Mouse (Mus musculus): ENCODE measurements around the gene Trio.

The Trio gene

GRCm38 (mm10) chr15:27923280-27923986 lies 102.2 kb downstream of the Trio start:
- DNase-seq (ENCODE audit: low spot score), result peak; percentile 55

DNA sequence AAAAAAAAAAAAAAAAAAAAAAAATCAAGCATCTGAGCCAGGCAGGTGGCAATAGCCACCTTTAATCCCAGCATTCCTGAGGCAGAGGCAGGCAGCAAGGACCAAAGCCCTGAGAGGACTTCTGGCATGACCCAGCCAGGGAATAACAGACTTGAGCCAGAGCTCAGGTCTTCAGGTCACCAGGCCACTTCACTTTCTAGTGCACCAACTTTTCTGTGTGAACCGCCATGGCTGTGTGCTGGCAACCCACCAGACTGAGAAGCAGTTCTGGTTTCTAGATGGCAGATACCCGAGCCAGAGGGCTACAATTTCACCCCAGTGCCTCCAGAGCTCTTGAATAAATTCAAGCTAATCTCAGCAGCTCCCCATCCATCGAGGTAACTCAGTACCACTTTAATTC lies 104.9 kb downstream of the Trio start:
- no peak for DNase-seq (ENCODE audit: low spot score)

DNA sequence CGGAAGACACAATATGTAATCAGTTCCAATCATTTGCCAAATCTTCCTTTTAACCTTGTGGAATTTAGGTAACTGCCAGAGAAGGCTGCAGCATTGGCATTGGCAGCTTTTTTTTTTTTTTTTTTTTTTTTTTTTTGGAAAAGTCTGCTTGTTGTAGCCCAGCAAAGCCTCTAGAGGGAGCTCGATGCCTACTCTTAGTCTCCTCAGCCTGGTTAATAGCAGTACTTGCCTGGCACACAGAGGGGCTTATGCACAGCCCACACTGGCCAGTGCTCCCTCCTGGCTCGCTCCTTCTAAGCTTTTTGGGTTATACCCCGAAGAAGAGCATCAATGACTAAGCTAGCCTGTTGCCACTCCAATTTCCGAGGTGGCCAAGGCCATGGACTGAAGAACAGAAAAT lies 106.1 kb downstream of the Trio start:
- DNase-seq (ENCODE audit: low spot score), result no peak

GRCm38 (mm10) chr15:27918798-27919197 lies 106.8 kb downstream of the Trio start:
- no peak for DNase-seq (ENCODE audit: low spot score)

DNA sequence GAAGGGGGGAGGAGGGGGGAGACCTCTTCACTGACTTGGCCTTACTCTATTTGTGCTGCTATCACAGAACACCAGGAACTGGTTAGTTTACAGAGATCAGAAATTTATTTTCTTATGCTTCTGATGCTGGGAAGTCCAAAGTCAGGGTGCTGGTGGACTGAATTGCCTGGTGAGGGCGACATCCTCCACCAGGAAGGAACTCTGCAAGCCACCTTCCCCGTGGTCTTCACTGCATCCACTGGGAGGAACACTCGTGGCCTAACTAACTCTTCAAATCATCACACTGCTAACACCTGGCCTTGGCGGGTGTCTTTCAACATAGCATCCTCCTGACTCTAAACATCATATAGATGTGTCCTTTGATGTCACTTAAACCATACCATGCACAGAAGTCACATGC lies 109.4 kb downstream of the Trio start:
- no peak for DNase-seq (ENCODE audit: low spot score)

DNA sequence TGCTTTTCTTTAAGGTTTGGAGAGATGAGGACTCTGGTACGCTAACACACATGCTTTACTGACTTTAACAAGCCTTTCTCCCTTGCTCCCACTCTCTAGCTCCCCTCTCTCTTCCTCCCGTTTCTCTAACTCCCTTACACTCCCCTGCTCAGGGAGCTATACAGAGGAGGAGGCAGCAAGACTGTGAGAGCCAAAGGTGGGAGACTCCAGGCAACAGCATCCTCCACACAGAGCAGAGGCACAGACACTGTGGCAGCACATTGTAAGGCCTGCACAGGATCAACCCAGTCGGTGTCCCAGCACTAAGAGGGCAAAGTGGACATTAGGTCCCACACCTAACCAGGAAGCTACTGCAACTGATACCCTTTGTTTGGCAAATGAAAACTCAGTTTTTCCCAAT lies 112.6 kb downstream of the Trio start:
- no peak for DNase-seq (ENCODE audit: low spot score)

- no peak for DNase-seq (ENCODE audit: low spot score)
Measured at GRCm38 (mm10) chr15:27911196-27911595, 114.5 kb downstream of the Trio start.

GRCm38 (mm10) chr15:27910179-27910578 lies 115.5 kb downstream of the Trio start:
- DNase-seq (ENCODE audit: low spot score), result no peak

DNA sequence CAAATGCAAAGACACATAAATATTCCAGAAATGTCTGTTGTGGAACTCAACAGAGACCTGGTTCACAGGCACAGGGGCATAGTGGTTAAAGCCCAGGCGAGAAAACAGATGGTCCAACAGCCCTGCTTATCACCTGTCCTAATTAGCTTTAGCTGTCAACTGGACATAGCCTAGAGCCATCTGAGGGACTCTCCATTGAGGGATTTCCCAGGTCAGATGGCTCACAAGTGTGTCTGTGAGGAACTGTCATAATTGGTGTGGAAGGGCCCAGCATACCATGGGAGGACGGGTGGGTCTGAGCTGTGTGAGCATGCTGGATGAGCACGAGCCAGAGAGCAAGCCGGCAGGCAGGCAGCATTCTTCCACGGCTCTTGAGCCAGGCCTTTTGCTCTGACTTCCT lies 118.0 kb downstream of the Trio start:
- no peak for DNase-seq (ENCODE audit: low spot score)

DNA sequence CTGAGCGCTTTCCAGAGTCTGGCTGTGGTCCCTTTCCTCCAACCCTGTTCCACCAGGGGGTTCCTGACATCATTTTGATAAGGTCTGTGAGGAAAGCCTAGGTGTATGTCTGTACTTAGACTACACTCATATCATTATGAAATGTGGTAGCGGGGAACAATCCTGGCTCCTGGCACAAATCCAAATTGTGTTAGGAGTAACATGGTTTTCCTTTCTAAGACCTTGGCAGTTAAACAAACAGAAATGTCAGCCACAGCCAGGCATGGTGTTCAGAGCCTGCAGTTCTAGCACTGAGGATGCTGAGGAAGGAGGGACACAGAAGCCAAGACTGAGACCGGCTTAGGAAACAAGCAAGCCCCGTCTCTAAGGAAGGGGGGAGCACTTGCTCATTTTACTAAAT lies 119.2 kb downstream of the Trio start:
- no peak for DNase-seq (ENCODE audit: low spot score)

GRCm38 (mm10) chr15:27905341-27905740 lies 120.3 kb downstream of the Trio start:
- DNase-seq (ENCODE audit: low spot score), result no peak

GRCm38 (mm10) chr15:27904346-27905005 lies 121.2 kb downstream of the Trio start:
- DNase-seq (ENCODE audit: low spot score), result no peak

- DNase-seq (ENCODE audit: low spot score), result no peak
Measured at GRCm38 (mm10) chr15:27901200-27901599, 124.4 kb downstream of the Trio start.

DNA sequence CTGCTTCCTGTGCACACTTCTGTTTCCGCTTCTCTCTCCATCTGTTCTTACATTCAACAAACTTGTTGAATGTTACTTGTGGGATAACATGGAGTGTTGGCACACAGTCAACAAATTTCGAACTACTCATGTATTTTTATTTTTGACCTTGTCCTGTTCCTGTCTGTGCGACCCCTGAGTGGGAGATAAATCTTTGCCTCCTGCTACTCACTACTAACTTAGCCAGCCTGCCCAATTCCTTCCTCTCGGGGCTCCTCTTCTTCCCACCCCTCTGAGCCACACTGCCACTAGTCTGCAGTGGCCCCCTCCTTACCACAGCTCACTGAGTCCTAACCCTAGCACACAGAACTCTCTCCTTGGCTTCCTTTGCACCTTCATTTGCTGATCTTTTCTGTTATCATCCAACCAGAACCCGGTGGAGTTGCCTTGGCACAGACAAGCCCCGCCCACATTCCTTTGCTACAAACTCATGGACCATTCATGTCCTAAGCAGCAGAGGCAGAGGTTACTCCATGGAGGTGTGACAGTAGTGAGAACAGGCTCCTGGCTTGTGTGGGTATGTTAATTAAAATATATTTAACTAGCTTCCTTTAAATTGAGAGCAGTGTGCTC lies 126.7 kb downstream of the Trio start:
- no peak for DNase-seq (ENCODE audit: low spot score)

DNA sequence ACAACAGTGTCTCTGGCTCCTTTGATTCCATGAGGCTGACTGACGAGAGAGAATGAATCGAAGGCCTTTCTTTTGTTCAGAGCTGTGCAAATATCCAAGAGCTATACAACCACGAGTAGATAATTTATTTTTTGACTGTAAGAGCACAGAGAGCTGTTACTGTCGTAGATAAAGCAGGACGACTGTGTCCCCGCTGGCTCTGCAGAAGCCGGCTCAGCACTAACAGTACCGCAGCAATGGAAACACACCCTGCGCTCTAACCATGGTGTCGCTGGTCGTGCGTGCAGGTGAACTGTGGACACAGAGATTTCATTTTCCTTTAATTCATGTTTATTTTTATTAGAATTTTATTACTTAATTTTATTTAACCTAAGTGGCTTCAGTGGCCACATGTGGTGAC lies 131.5 kb downstream of the Trio start:
- no peak for DNase-seq (ENCODE audit: low spot score)

DNA sequence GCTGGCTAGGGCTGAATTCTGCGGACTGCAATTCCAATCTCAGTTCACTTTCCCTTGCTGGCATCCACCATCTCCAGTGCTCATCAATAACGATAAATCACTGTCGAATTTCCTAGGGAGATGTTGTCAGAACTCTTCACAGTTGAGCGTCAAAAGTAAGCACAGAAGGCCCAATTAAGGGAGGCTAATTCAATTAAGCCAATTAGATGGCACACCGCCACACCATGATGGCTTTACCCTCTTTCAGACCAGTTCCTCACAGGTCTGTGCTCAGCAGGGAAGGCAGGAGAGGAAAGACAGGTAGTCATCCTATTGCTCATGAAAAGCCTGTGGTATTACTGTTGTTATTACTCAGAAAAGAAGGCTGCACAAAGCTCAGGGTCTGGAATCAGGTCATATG lies 133.6 kb downstream of the Trio start:
- DNase-seq (ENCODE audit: low spot score), result no peak

DNA sequence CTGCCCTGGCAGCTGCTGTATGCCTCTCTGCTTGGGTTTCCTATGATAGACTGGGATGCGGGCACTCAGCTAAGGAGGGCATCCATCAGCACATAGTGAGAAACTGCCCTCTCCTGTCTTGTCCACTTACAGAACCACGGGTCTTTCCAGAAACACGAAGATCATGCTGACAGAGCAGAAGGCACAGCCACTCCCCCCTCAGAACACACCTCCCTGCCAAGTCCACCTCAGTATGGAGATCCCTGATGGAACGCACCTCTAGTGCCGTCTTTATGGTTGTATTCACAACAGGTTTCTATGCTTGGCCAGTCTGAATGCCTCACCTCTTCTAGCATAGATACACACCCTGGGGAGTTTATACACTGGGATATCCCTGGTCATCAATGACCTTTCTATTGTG lies 135.0 kb downstream of the Trio start:
- DNase-seq (ENCODE audit: low spot score), result no peak

- DNase-seq (ENCODE audit: low spot score), result no peak
Measured at GRCm38 (mm10) chr15:27888153-27888552, 137.5 kb downstream of the Trio start.

- no peak for DNase-seq (ENCODE audit: low spot score)
Measured at GRCm38 (mm10) chr15:27886992-27887391, 138.7 kb downstream of the Trio start.

DNA sequence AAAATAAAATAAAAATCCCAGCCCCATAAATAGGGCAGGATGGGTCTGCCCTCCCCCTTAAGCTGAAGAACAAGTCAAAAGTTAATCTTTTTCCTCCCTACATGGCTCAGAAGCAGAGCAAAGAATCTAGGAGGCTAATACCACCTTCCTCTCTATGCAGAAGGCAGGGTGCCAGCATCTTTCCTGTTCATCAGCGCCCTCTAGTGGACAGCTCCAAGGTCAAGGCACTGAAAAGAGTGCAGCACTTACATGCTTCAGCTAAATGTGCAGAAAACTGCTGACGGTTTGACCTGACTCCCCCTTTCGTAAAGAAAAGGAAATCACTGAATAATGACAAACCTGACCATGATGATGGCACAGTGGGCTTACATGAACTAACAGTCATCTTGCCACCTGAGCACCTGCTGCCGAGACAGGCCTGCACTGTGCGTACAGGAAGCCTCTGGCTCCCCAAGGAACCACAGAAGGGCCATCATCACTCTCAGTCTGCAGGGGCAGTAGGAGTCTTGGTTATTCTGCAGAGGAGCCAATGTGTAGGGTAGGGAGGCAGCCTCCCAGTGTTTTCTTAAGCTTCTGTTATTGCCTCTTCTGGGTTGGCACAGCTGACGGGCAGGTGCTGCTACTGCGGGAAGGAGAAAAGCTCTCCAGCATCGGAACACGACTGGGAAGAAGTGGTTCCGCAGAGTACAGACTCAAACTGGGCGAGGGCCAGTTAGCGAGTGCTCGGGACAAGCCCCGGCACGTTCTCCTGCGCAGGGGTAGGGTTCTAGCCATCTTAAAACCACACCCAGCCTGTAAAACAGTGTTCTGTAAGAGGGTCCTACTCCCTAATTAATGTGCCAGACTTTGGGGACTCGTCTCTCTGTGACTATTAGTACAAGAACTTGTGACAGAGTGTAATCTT lies 141.0 kb downstream of the Trio start:
- peak; percentile 72 for DNase-seq (ENCODE audit: low spot score)

DNA sequence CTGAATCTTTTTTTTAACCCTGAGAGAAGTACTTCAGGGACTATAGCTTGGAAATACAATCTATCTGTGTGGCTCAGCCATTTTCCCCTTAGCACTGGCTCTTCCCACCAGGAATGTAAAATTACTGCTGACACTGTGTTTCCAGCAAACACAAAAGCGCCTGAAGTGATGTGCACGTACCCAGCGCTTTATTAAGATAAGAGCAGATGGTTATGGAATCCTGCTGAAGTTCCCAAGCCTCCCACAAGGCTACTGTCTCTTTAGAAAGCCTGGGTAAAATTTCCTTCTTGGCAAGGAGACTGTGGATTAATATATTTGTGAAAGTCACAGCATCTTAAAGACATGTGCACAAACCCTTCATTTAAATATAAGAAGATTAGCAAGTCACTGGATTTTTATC lies 141.8 kb downstream of the Trio start:
- DNase-seq (ENCODE audit: low spot score), result no peak

GRCm38 (mm10) chr15:27882898-27883297 lies 142.8 kb downstream of the Trio start:
- DNase-seq (ENCODE audit: low spot score), result no peak

DNA sequence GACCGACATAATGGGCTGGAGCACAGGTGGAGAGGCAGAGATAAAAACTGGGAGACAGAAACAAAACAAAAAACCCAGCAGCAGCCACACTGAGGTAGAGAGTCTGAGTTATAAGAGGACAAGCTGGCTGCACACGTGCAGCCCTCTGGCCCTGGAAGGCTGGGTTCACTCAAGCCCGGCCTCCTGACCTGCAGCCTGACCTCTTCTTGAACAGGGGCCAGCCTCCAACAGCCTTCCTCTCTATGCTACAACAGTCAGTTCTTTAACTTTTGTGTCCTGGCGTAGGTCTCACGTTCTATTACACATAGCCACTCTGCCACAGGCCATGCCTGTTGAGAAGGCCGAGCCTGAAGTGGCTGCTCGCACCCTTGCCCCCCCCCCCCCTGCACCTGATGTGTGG lies 147.8 kb downstream of the Trio start:
- DNase-seq (ENCODE audit: low spot score), result no peak
